Mouse (Mus musculus) spleen, adult 2 months (tissue): ENCODE measurements around the gene Psors1c2.

Experiments
- CTCF ChIP-seq: fragments of 200-500 bp; IDR thresholded peaks from 2 replicates; pipeline ENCODE4 v1.5.1; 2011; ENCODE audit warnings: mild to moderate bottlenecking, inconsistent platforms; ENCODE audit not compliant: insufficient read depth, insufficient read length, insufficient replicate concordance; ENCODE audit errors: extremely low read depth
- POLR2A ChIP-seq: fragments of 200-500 bp; IDR thresholded peaks from 2 replicates; pipeline ENCODE4 v1.6.1; 2011; ENCODE audit warnings: low read depth, low read length, inconsistent platforms

- TF ChIP-seq POLR2A: no peak
- TF ChIP-seq CTCF: no peak
Observed at GRCm38 (mm10) chr17:35554761-35555397, 21.9 kb downstream of the Psors1c2 start.
